Mouse (Mus musculus) midbrain, embryonic 11.5 days (tissue): ENCODE data around the gene Sncb. TPM values are rescaled to one million over a fixed set of nuclear protein-coding genes. Genes with fewer than 3 reads are reported as not detected.

Experiments used
- polyA plus RNA-seq: library from polyadenylated mRNA; unstranded; fragments of >200 nt; fragmentation: Nextera tagmentation; extraction: Ambion mirVana; gene quantifications from 2 replicates; pipeline ENCODE4 v1.2.1, GENCODE M21; 2014

Gene Sncb
- polyA plus RNA-seq, 1 experiment from 2014 or later: 1.3 TPM

Other genes starting within 250 kb of the Sncb start
- gene 4833439L19Rik, start 201.2 kb downstream of the Sncb start, polyA plus RNA-seq: 263 and 264 TPM in 2 replicates
- gene Arl10, start 191.6 kb downstream of the Sncb start, polyA plus RNA-seq: 28.5 and 29.7 TPM in 2 replicates
- 65.1 and 67.0 TPM in 2 replicates for gene Nop16, start 176.5 kb downstream of the Sncb start, polyA plus RNA-seq
- 164 and 168 TPM in 2 replicates for gene Higd2a, start 176.4 kb downstream of the Sncb start, polyA plus RNA-seq
- 22.3 and 28.1 TPM in 2 replicates for gene Cltb, start 155.3 kb downstream of the Sncb start, polyA plus RNA-seq
- gene Faf2, start 144.8 kb downstream of the Sncb start, polyA plus RNA-seq: 86.9 and 90.9 TPM in 2 replicates
- gene Rnf44, start 72.7 kb downstream of the Sncb start, polyA plus RNA-seq: 88.6 and 111 TPM in 2 replicates
- 0.06 TPM in 1 of 2 replicates, not detected in the other for gene Cdhr2, start 65.1 kb downstream of the Sncb start, polyA plus RNA-seq
- 9.8 and 10.8 TPM in 2 replicates for gene Gprin1, start 16.7 kb downstream of the Sncb start, polyA plus RNA-seq
- gene Eif4e1b, start 17.4 kb upstream of the Sncb start, polyA plus RNA-seq: not detected in 2 replicates
- gene Tspan17, start 22.8 kb upstream of the Sncb start, polyA plus RNA-seq: 13.3 and 15.9 TPM in 2 replicates
- gene Unc5a, start 182.8 kb upstream of the Sncb start, polyA plus RNA-seq: 2.2 and 2.9 TPM in 2 replicates